Mouse (Mus musculus): ENCODE results near the gene Cdca5. TPM values are rescaled to one million over a fixed set of nuclear protein-coding genes. Genes with fewer than 3 reads are reported as not detected.
A peak's percentile ranks its signal among the peaks of the same experiment; 100 is the strongest.

Gene Cdca5
- polyA plus RNA-seq, 1 experiment from 2014 or later: 70.6 TPM

GRCm38 (mm10) chr19:6048681-6049410 is 35.9 kb upstream of the Cdca5 start:
- Histone ChIP-seq H3K36me3 (peaks cover 61% of the 10 kb centered on the region), H3K4me3 (peak overlapping the region; percentile 89; the same call in 1 of the 2 replicates)
- WGBS: 86% methylated on average over 11 of the region's 11 CpGs

DNA sequence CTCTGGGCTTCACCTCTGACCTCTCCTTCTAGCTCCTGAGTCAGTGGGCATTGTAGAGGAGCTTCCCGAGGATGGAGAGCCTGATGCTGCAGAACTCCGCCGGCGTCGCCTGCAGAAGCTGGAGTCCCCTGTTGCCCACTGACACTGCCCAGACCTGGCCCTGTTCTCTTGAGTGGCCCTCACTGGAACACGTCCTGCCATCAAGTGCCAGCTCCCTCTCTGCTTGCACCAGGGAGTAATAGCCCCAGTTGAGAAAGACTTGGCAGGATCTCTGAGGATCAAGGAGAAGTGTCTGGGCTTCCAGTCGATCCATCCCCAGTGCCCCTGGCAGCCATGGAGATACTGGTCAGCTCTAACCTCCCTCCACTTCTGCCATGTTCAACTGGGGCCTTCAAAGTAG is 32.3 kb upstream of the Cdca5 start:
- Histone ChIP-seq H3K27ac (no peak overlapping the region), H3K27me3 (ENCODE audit: low read depth, poor library complexity, severe bottlenecking) (no peaks in the 10 kb centered on the region), H3K9me3 (replicated peaks) (no peaks in the 10 kb centered on the region), H3K4me3 (no peak overlapping the region), H3K4me1 (peaks cover 21% of the 10 kb centered on the region), H3K36me3 (peaks cover 84% of the 10 kb centered on the region)
- 91% methylated on average over 7 of the region's 7 CpGs for WGBS
- DNase-seq (ENCODE audit: low spot score): no peak

More at GRCm38 (mm10) chr19:6048681-6049410, 35.9 kb upstream of the Cdca5 start:
- Histone ChIP-seq H3K9me3 (replicated peaks) (no peaks in the 10 kb centered on the region), H3K27me3 (ENCODE audit: low read depth, poor library complexity, severe bottlenecking) (no peaks in the 10 kb centered on the region), H3K27ac (no peak overlapping the region), H3K4me1 (peaks cover 24% of the 10 kb centered on the region)
- no peak for DNase-seq (ENCODE audit: low spot score)

- no peak for DNase-seq (ENCODE audit: low spot score)
- Histone ChIP-seq H3K36me3 (peaks cover 77% of the 10 kb centered on the region), H3K4me3 (no peak overlapping the region; the same call in 1 of the 2 replicates), H3K27ac (no peak overlapping the region), H3K27me3 (ENCODE audit: low read depth, poor library complexity, severe bottlenecking) (no peaks in the 10 kb centered on the region), H3K9me3 (replicated peaks) (no peaks in the 10 kb centered on the region), H3K4me1 (peaks cover 17% of the 10 kb centered on the region)
- 90% methylated on average over 5 of the region's 5 CpGs for WGBS
Measured at GRCm38 (mm10) chr19:6054296-6054695, 30.5 kb upstream of the Cdca5 start.

GRCm38 (mm10) chr19:6056696-6057095 is 28.1 kb upstream of the Cdca5 start:
- Histone ChIP-seq H3K9me3 (replicated peaks) (no peaks in the 10 kb centered on the region), H3K4me3 (peak overlapping the region; percentile 87), H3K27me3 (ENCODE audit: low read depth, poor library complexity, severe bottlenecking) (no peaks in the 10 kb centered on the region), H3K27ac (peak overlapping the region; percentile 94), H3K4me1 (peaks cover 25% of the 10 kb centered on the region), H3K36me3 (peaks cover 64% of the 10 kb centered on the region)
- DNase-seq (ENCODE audit: low spot score): no peak
- 71% methylated on average over 4 of the region's 4 CpGs for WGBS

DNA sequence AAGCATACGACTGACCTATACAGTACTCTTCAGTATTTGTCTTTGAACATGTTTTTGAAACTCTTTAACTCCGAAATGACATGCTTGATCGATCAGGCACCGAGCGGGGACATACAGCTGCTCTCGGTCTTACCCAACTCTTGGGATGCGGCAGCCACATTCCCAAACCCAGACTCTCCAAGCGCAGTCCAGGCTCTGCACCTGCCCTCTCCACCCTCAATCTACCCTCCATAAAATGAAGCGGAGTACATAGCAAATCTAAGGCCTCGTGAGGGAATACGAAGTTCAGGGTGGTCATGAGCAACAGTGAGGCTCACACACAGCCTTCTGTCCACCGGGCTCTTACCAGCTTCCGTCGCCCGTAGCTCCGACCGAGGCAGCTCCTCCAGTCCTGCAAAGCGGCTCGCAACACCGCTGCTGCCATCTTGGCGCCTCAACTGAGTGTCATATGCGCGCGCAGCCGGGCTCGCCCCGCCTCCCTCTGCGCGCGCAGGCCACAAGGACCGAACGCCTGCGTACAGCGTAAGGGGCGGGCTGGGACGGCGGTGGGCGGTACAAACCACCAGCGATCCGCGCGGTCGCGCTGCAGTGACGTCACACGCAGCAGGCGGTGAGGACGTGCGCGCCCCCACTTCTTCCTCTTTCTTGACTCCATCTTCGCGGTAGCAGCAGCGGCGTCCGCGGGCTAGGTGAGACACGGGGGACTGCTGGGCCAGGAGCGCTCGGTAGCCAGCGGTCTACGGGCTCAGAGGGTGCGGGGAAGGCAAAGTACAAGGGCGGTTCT is 27.3 kb upstream of the Cdca5 start, which contains the start of the genes Mrpl49 and Fau:
Gene Mrpl49, minus strand, starts transcription at position 473 of the 784 bp plus-strand sequence.
Gene Fau, plus strand, starts transcription at position 532 of the 784 bp plus-strand sequence.
- no peaks in the 10 kb centered on the region for H3K9me3 ChIP-seq (replicated peaks)
- peak within 1 kb of the TSS; percentile 87 for H3K4me3 ChIP-seq
- under 1% methylated on average over 63 of the region's 63 CpGs for WGBS
- peak; percentile 100 for DNase-seq (ENCODE audit: low spot score)
- H3K27ac ChIP-seq: peak within 1 kb of the TSS; percentile 94
- peaks cover 56% of the 10 kb centered on the region for H3K36me3 ChIP-seq
- H3K27me3 ChIP-seq (ENCODE audit: low read depth, poor library complexity, severe bottlenecking): no peaks in the 10 kb centered on the region
- peaks cover 33% of the 10 kb centered on the region for H3K4me1 ChIP-seq

DNA sequence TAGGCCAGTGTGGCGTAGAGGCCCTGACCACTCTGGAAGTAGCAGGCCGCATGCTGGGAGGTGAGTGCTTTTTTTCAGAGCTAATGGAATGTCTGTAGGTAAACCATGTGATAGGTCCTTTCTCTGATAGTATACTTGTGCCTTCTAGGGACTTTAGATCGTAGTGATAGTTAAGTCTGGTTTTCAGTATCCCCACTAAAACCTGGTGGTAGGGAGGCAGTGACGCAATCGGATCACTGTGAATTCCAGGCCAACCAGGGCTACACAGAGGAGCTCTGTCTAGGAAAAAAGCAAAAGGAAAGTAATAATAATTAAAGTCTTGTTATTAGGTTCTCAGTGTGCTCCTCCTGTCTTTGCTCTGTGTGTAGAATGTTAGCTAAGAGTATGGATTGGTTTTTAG is 26.3 kb upstream of the Cdca5 start:
- peak overlapping the region; percentile 94 for H3K27ac ChIP-seq
- 38% methylated on average over 5 of the region's 5 CpGs for WGBS
- no peaks in the 10 kb centered on the region for H3K27me3 ChIP-seq (ENCODE audit: low read depth, poor library complexity, severe bottlenecking)
- no peaks in the 10 kb centered on the region for H3K9me3 ChIP-seq (replicated peaks)
- DNase-seq (ENCODE audit: low spot score): no peak
- peaks cover 41% of the 10 kb centered on the region for H3K4me1 ChIP-seq
- H3K4me3 ChIP-seq: peak overlapping the region; percentile 87
- peaks cover 54% of the 10 kb centered on the region for H3K36me3 ChIP-seq

DNA sequence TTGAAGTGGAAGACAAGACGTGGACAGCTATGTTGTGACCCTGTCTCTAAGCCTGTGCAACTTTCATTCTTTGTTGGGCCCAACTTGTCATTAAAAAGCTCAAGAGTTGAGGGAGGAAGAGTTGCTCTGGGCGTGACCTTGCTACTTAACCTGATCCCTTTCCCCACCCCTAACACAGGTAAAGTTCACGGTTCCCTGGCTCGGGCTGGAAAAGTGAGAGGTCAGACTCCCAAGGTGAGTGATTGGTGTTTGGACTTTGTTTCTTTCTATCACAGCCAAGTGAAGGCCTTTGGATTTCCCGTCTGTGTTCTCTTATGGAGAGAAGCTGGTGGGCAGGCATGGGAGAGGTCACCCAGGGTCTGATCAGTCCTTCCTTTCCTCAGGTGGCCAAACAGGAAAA is 25.8 kb upstream of the Cdca5 start:
- 87% methylated on average over 5 of the region's 5 CpGs for WGBS
- peaks cover 41% of the 10 kb centered on the region for H3K4me1 ChIP-seq
- no peak for DNase-seq (ENCODE audit: low spot score)
- peak overlapping the region; percentile 87 for H3K4me3 ChIP-seq
- no peaks in the 10 kb centered on the region for H3K27me3 ChIP-seq (ENCODE audit: low read depth, poor library complexity, severe bottlenecking)
- H3K36me3 ChIP-seq: peaks cover 54% of the 10 kb centered on the region
- H3K9me3 ChIP-seq (replicated peaks): no peaks in the 10 kb centered on the region
- H3K27ac ChIP-seq: no peak overlapping the region

GRCm38 (mm10) chr19:6061021-6061533 is 23.7 kb upstream of the Cdca5 start, which contains the start of gene Znhit2:
Gene Znhit2, plus strand, starts transcription at chr19:6061192.
- Histone ChIP-seq H3K27me3 (ENCODE audit: low read depth, poor library complexity, severe bottlenecking) (no peaks in the 10 kb centered on the region), H3K4me1 (peaks cover 43% of the 10 kb centered on the region), H3K4me3 (peak within 1 kb of the TSS; percentile 88), H3K36me3 (peaks cover 36% of the 10 kb centered on the region), H3K9me3 (replicated peaks) (no peaks in the 10 kb centered on the region), H3K27ac (peak within 1 kb of the TSS; percentile 94)
- DNase-seq (ENCODE audit: low spot score): peak; percentile 91
- under 1% methylated on average over 58 of the region's 58 CpGs for WGBS

DNA sequence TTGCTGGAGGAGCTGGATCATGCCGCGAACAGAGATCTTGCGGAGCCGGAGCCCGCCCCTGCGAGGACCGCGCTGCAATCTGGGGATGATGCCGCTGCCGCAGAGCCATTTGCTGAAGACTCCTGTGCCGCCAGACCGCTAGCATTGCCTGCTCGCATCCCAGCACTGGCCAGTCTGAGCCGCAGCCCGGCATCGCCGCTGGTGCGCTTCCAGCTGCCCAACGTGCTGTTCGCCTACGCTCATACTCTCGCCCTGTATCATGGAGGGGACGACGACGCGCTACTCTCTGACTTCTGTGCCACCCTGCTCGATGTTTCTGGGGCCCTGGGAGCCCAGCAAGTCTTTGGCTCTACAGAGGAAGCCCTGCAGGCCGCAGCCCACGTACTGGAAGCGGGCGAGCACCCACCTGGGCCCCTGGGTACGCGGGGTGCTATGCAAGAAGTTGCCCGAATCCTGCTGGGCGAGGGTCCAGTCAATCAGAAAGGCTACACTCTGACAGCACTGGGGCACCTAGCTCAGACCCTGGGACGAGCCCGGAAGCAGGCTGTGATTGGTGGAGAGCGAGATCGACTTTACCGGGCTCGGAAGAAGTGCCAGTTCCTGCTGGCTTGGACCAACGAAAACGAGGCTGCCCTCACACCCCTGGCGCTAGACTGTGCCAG is 23.0 kb upstream of the Cdca5 start:
- Histone ChIP-seq H3K27me3 (ENCODE audit: low read depth, poor library complexity, severe bottlenecking) (no peaks in the 10 kb centered on the region), H3K27ac (peak overlapping the region; percentile 94), H3K4me1 (peaks cover 43% of the 10 kb centered on the region), H3K36me3 (peaks cover 34% of the 10 kb centered on the region), H3K9me3 (replicated peaks) (no peaks in the 10 kb centered on the region), H3K4me3 (peak overlapping the region; percentile 88)
- 2% methylated on average over 44 of the region's 44 CpGs for WGBS
- peak; percentile 58 for DNase-seq (ENCODE audit: low spot score)

DNA sequence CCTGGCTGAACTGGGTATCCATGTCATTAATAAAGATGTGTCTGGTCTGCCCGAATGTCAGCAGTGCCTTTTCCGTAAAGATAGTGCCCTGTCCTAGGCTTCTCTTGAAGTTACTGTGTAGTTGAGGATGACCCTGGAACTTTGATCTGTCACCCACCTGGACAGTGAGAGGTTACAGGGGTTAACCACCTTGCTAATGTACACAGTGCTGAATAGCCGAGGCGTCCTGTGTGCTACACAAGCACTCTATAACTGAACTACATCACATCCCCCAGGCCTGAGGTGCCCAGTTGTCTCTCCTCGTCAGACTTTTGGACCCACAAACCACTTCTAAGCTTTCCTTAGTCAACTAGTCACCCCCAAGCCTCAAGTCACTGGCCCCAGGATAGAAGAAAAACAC is 22.4 kb upstream of the Cdca5 start:
- WGBS: 76% methylated on average over 5 of the region's 5 CpGs
- H3K27ac ChIP-seq: peak overlapping the region; percentile 94

DNA sequence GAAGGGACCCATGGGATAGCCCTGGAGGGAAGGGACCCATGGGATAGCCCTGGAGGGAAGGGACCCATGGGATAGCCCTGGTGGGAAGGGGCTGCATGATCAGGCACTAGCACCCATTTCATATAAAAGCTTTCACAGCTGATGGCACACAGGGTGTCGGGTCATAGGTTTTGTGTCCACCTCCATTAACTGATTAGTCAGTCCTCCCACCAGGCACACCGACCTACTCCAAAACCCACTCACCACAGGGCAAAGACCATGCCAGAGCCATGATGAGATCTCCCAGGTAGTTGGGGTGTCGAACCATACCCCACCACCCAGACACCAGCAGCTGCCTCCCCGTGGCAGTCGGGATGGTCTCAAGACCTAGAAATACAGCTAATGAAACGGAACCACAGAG is 21.7 kb upstream of the Cdca5 start:
- Histone ChIP-seq H3K9me3 (replicated peaks) (no peaks in the 10 kb centered on the region), H3K36me3 (peaks cover 34% of the 10 kb centered on the region), H3K4me1 (peaks cover 54% of the 10 kb centered on the region), H3K27ac (no peak overlapping the region), H3K4me3 (peak overlapping the region; percentile 88), H3K27me3 (ENCODE audit: low read depth, poor library complexity, severe bottlenecking) (no peaks in the 10 kb centered on the region)
- whole genome bisulfite sequencing: 97% methylated on average over 6 of the region's 6 CpGs
- DNase-seq (ENCODE audit: low spot score): no peak

More for the DNA sequence above, 22.4 kb upstream of the Cdca5 start:
- Histone ChIP-seq H3K36me3 (peaks cover 34% of the 10 kb centered on the region), H3K4me3 (peak overlapping the region; percentile 88), H3K9me3 (replicated peaks) (no peaks in the 10 kb centered on the region), H3K27me3 (ENCODE audit: low read depth, poor library complexity, severe bottlenecking) (no peaks in the 10 kb centered on the region), H3K4me1 (peaks cover 47% of the 10 kb centered on the region)
- no peak for DNase-seq (ENCODE audit: low spot score)

DNA sequence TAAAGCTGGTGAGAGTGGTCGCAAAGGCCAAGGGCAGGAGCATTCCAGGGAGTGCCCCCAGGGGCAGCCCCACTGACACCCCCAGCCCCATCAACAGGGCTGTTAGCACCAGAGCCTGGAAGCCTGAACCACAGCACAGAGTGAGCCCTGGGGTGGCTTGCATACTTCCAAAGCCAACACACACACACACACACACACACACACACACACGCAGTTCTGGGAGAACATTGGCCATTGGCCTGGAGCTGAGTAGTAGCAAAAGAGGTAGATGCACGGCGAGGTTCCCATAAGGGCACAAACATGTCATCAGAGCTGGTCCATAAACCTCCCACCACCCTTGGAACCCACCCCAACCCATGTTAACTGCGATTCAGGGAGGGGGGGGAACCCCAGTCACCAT is 18.2 kb upstream of the Cdca5 start:
- Histone ChIP-seq H3K9me3 (replicated peaks) (no peaks in the 10 kb centered on the region), H3K27ac (peak overlapping the region; percentile 85), H3K27me3 (ENCODE audit: low read depth, poor library complexity, severe bottlenecking) (no peaks in the 10 kb centered on the region), H3K4me3 (peak overlapping the region; percentile 69), H3K36me3 (peaks cover 47% of the 10 kb centered on the region), H3K4me1 (peaks cover 45% of the 10 kb centered on the region)
- WGBS: 41% methylated on average over 5 of the region's 5 CpGs
- no peak for DNase-seq (ENCODE audit: low spot score)
